Mouse (Mus musculus): ENCODE measurements at regions not wholly inside any gene's neighbourhood (a gene's known extent, or its start where the extent isn't known, plus 50 kb on each side); places are given as distances from the start of the nearest gene placed in this dataset.

- no peak for ATAC-seq (ENCODE audit: insufficient number of reproducible peaks, insufficient read depth, low FRiP score, low TSS enrichment, low read depth)
- WGBS, result 78% methylated on average over 5 of the region's 5 CpGs
- H3K36me3 ChIP-seq, result no peaks in the 10 kb centered on the region
- H3K4me1 ChIP-seq (replicated peaks), result no peaks in the 10 kb centered on the region
- H3K27me3 ChIP-seq, result no peaks in the 10 kb centered on the region
- no peak overlapping the region for H3K9ac ChIP-seq (replicated peaks)
- H3K27ac ChIP-seq, result no peak overlapping the region
- H3K4me2 ChIP-seq, result no peak overlapping the region
- no peak overlapping the region for H3K4me3 ChIP-seq (replicated peaks)
- no peaks in the 10 kb centered on the region for H3K9me3 ChIP-seq
Observed at GRCm38 (mm10) chr2:72763454-72763853, 216.8 kb downstream of the Sp3 start.

DNA sequence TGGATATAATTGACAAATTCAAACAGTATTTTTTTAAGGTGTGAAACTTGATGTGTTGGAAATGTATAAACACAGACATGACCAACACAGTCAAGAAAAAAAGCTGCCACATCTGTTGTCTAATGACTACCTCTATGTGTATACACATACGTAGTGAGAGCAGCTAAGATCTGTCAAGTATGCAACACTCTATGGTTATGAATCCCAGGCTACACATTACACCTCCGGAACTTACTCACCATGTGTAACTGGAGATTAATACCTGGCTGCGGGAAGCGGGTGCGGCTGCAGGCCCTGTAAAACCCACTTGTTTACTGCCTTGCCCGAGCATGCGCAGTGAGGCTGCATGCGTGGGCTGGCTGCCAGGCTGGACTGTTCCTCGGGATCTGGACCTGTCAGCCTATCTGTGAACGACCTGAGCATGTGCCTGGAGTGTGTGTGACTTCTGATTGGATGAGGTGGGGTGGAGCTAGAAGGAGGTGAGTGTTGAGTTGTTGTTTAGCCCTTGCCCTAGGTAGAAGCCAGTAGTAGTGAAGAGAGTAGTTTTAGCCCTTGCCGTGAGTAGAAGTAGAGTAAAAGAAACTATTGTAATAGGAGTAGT, 211.1 kb downstream of the Sp3 start:
- no peak overlapping the region for H3K27ac ChIP-seq
- H3K27me3 ChIP-seq, result no peaks in the 10 kb centered on the region
- peak; percentile 52; the same call in 1 of the 2 replicates for ATAC-seq (ENCODE audit: insufficient number of reproducible peaks, insufficient read depth, low FRiP score, low TSS enrichment, low read depth)
- 45% methylated on average over 11 of the region's 11 CpGs for WGBS
- no peak overlapping the region for H3K4me3 ChIP-seq (replicated peaks)
- H3K4me2 ChIP-seq, result no peak overlapping the region
- peaks cover 9% of the 10 kb centered on the region for H3K4me1 ChIP-seq (replicated peaks)
- H3K9me3 ChIP-seq, result no peaks in the 10 kb centered on the region
- no peaks in the 10 kb centered on the region for H3K36me3 ChIP-seq
- no peak overlapping the region for H3K9ac ChIP-seq (replicated peaks)

DNA sequence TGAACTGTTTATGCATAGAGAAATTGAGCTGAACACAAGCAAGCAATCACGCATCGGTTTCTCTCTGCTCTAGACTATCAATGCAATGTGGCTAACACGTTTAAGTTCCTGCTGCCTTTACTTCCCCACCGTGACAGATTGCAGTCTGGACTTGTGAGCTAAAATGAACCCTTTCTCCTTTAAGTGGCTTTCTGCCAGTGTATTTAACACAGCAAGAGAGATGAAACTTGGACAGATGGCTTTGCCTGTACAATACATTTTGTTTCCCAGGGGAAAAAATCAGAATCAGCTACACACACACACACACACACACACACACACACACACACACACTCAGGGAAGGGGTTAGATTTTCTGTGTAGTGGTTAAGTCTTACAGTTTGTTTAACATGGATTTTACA, 206.8 kb downstream of the Sp3 start:
- Histone ChIP-seq H3K4me2 (no peak overlapping the region), H3K27ac (no peak overlapping the region), H3K4me1 (replicated peaks) (peaks cover 17% of the 10 kb centered on the region), H3K9me3 (no peaks in the 10 kb centered on the region), H3K4me3 (replicated peaks) (no peak overlapping the region), H3K36me3 (no peaks in the 10 kb centered on the region), H3K27me3 (no peaks in the 10 kb centered on the region), H3K9ac (replicated peaks) (no peak overlapping the region)
- ATAC-seq (ENCODE audit: insufficient number of reproducible peaks, insufficient read depth, low FRiP score, low TSS enrichment, low read depth), result no peak
- 88% methylated on average over 4 of the region's 4 CpGs for WGBS

GRCm38 (mm10) chr2:72777330-72777729, 202.9 kb downstream of the Sp3 start:
- peaks cover 24% of the 10 kb centered on the region for H3K4me1 ChIP-seq (replicated peaks)
- H3K9me3 ChIP-seq, result no peaks in the 10 kb centered on the region
- 63% methylated on average over 3 of the region's 3 CpGs for whole genome bisulfite sequencing
- no peaks in the 10 kb centered on the region for H3K36me3 ChIP-seq
- H3K27ac ChIP-seq, result peak overlapping the region; percentile 45; the same call in 1 of the 2 replicates
- H3K9ac ChIP-seq (replicated peaks), result no peak overlapping the region
- H3K27me3 ChIP-seq, result no peaks in the 10 kb centered on the region
- H3K4me2 ChIP-seq, result no peak overlapping the region
- no peak overlapping the region for H3K4me3 ChIP-seq (replicated peaks)
- no peak for ATAC-seq (ENCODE audit: insufficient number of reproducible peaks, insufficient read depth, low FRiP score, low TSS enrichment, low read depth)

DNA sequence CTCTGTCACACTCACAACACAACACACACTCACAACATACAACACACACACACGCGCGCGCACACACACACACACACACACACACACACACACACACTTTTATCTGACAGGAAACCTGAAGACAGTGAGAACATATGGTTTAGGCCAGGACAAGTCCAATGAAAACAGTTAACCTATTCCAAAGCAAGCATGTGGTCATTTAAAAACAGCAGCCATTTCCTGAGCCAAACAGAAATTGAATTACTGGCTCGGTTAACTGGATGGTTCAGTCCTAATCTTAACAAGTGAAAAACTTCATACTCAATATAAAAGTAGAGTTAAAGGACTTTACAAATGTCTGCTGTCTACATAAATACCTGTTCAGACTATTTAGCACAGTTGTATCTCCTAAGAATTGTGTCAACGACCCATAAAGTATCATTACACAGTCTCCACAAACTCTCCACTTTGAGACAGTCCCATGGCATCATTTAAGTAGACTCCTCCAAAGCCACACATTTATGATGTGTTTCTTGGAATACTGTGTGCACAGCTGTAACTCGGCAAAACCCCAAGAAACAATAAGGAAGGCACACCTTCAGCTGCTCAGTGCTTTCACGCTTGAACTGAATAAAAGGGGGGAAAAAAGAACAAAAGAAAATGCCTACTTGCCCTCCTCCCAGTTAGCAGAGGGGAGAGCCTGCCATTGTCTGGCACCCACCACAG, 202.3 kb downstream of the Sp3 start:
- Histone ChIP-seq H3K4me2 (no peak overlapping the region), H3K9ac (replicated peaks) (no peak overlapping the region), H3K27me3 (no peaks in the 10 kb centered on the region), H3K4me3 (replicated peaks) (no peak overlapping the region), H3K36me3 (no peaks in the 10 kb centered on the region), H3K9me3 (no peaks in the 10 kb centered on the region), H3K27ac (peak overlapping the region; percentile 45), H3K4me1 (replicated peaks) (peaks cover 28% of the 10 kb centered on the region)
- ATAC-seq (ENCODE audit: insufficient number of reproducible peaks, insufficient read depth, low FRiP score, low TSS enrichment, low read depth), result no peak
- 69% methylated on average over 8 of the region's 8 CpGs for WGBS

DNA sequence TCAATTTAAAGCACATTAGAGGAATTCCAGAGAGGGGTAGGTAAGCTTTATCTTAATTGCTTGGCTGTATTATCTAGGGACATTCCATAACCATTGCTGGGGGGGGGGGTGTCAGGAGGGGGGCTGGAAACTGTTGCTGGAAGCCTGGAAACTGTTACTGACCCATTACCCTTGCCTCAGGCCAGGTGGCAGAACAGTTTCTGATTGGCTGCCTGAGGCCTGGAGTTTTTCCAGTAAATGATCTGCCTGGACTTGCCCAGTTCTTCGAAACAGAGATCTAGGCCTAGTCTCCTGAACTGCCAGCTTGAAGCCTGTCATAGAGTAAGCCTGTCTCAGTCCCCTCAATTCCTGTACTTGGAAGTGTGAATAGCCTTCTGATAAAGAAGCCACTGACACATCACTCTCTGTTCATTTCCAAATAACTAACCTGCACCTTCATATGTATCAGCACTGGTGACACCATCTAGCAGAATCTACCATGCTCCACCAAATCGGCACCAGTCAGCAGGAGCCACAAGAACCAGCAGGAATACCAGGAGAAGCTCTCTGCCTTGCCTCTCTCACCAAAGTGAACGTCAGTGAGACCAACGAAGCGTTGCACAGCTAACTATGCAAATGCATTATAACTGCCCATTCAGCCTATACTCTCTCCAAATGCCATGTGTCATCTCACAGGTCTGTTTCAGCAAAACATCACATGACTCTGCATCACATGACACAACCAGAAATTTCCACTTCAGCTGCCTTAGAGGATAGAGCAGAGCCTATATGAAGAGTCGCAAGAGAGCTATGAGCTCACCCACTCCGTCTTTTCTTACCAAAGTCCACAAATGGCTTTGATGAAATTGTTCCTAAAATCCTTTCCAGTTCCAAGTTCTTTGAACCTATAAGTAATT, 200.7 kb downstream of the Sp3 start:
- H3K27ac ChIP-seq, result 0 out of 2 replicates have a peak overlapping the region, but pooled peaks have one; percentile 12
- H3K4me3 ChIP-seq (replicated peaks), result no peak overlapping the region
- H3K9ac ChIP-seq (replicated peaks), result no peak overlapping the region
- peaks cover 28% of the 10 kb centered on the region for H3K4me1 ChIP-seq (replicated peaks)
- 86% methylated on average over 7 of the region's 7 CpGs for WGBS
- ATAC-seq (ENCODE audit: insufficient number of reproducible peaks, insufficient read depth, low FRiP score, low TSS enrichment, low read depth), result no peak
- no peak overlapping the region for H3K4me2 ChIP-seq
- H3K36me3 ChIP-seq, result no peaks in the 10 kb centered on the region
- H3K9me3 ChIP-seq, result no peaks in the 10 kb centered on the region
- no peaks in the 10 kb centered on the region for H3K27me3 ChIP-seq

DNA sequence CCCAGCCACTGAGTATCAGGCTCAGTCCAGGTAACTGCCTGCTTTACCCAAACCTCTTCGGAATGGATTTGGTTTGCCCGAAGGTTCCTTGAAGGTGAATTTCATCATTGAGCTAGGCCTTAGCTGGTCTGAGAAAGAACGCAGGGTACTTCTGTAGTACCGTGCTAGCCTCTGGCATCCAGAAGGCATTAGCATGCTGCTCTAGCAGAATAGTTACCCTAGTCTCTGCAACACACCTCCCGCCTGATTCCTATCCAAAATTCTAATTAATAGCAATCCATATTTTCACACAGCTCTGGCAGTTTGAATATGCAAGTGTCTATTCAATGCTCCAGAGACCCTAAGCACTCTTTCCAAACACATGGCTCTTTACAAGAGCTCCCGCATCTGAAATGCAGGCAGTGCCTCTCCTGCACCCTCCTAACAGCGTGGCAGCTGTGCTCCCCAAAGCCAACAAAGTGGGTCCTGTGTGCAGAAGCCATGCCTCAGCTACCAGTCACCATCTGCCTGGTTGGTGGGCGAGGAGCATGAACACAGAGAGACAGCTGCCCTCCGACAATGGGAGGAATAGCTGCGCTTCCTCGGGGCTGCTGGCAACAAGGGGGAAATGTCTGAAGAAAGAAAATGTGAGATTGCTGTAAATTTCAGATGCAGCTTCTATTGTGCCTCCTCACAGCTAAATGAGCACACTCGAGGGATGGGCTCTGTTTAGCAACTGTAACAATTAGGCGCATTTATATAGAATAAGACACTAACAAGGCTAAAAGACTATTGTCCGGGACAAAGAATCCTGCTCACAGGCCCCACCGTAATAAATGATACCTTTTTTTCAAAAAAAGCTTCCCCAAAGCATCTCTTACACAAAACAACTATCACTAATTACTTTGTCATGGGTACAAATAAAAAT, 198.6 kb downstream of the Sp3 start:
- H3K9me3 ChIP-seq, result no peaks in the 10 kb centered on the region

DNA sequence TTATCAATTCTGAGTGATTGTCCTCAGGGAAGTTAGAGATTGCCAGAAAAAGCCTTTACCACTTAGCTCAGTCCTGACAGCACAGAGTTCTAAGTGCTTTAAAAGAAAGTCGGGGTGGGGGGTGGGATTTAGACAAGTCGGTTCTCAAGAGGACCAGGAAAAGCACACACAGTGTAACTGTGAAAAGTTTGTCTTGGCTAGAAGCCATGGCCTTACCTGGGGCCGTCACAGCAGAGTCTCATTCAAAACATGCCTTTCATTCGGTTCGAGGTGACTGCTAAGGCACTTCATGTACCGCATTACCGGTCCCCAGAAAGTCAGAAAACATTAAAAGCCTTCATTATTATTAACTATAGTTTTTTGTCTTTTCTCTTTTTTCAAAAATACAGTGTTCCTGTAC, 197.9 kb downstream of the Sp3 start:
- H3K4me2 ChIP-seq, result no peak overlapping the region
- no peak for ATAC-seq (ENCODE audit: insufficient number of reproducible peaks, insufficient read depth, low FRiP score, low TSS enrichment, low read depth)
- no peaks in the 10 kb centered on the region for H3K27me3 ChIP-seq
- no peak overlapping the region for H3K27ac ChIP-seq
- H3K9me3 ChIP-seq, result no peaks in the 10 kb centered on the region
- no peak overlapping the region for H3K9ac ChIP-seq (replicated peaks)
- H3K36me3 ChIP-seq, result no peaks in the 10 kb centered on the region
- H3K4me3 ChIP-seq (replicated peaks), result no peak overlapping the region
- WGBS, result 45% methylated on average over 7 of the region's 7 CpGs
- peaks cover 37% of the 10 kb centered on the region for H3K4me1 ChIP-seq (replicated peaks)

More for the DNA sequence above, 198.6 kb downstream of the Sp3 start:
- no peak for ATAC-seq (ENCODE audit: insufficient number of reproducible peaks, insufficient read depth, low FRiP score, low TSS enrichment, low read depth)
- H3K4me2 ChIP-seq, result no peak overlapping the region; the same call in 1 of the 2 replicates
- H3K9ac ChIP-seq (replicated peaks), result no peak overlapping the region
- WGBS, result 90% methylated on average over 15 of the region's 15 CpGs
- H3K27ac ChIP-seq, result 0 out of 2 replicates have a peak overlapping the region, but pooled peaks have one; percentile 0
- H3K27me3 ChIP-seq, result no peaks in the 10 kb centered on the region
- peaks cover 37% of the 10 kb centered on the region for H3K4me1 ChIP-seq (replicated peaks)
- no peaks in the 10 kb centered on the region for H3K36me3 ChIP-seq
- H3K4me3 ChIP-seq (replicated peaks), result no peak overlapping the region

DNA sequence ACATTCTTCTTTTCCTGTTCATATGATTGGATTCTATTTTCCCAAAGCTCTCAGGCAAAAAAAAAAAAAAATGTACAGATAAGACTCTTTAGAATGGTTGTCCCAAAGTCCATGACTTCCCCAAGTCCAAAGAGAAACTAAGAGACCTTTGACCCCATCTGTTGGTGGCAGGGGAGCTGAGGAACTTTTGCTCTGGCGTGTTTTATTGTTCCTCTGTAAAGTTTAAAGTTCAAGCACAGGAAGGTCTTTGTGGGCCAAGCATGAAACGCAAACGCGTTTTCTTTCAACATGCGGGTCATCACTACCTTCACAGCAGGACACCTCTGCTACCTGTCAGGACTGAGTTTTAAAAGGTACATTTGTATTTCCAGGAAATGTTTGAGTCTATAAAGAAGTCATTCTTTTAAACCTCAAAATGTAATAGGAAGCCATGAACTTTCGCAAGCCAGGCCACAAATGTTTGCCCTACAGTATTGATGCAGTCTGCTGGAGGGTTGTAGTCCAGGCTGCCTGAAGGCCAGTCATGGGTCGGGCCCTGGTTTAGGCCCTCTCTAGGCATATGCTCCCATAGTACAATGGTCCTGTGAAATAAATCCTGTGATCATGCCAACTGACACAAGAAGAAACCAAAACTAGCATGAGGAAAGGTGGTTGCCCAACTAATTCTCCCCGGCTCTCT, 194.7 kb downstream of the Sp3 start:
- ATAC-seq (ENCODE audit: insufficient number of reproducible peaks, insufficient read depth, low FRiP score, low TSS enrichment, low read depth), result no peak
- Histone ChIP-seq H3K4me3 (replicated peaks) (no peak overlapping the region), H3K4me2 (no peak overlapping the region), H3K27ac (no peak overlapping the region), H3K27me3 (no peaks in the 10 kb centered on the region), H3K9me3 (no peaks in the 10 kb centered on the region), H3K9ac (replicated peaks) (no peak overlapping the region), H3K4me1 (replicated peaks) (peaks cover 22% of the 10 kb centered on the region), H3K36me3 (no peaks in the 10 kb centered on the region)
- WGBS, result 56% methylated on average over 8 of the region's 8 CpGs

DNA sequence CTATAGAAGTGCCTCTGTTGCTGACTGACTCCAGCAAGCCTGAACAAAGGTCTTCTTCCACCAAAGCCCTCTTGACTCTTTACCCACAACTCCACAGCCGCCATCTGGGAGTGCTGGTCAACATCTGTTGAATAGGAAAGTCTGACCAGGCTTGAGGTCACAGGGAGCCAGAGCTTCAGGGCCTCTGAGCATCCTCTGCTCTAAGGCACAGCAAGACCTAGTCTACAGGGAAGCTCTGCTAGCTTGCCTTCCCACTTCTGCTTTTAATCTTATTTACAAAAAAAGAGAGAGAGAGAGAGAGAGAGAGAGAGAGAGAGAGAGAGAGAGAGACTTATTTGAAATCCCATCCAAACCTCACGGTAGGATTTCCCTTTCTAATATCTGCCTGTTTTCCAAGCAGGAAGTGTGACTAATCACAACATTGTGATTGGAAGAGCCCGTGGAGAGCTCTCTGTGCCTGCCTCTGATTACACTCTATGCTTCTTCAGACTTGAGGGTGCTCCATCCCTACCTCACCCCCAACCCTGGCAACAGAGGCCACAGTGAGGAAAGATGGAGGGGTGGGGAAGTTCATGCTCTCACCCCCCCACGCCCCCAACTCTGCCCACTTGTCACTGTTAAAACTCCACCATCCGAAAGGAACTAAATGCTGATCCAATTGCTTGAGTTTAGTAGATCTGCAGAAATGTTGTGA, 194.1 kb downstream of the Sp3 start:
- Histone ChIP-seq H3K4me1 (replicated peaks) (peaks cover 22% of the 10 kb centered on the region), H3K9ac (replicated peaks) (no peak overlapping the region), H3K36me3 (no peaks in the 10 kb centered on the region), H3K27me3 (no peaks in the 10 kb centered on the region), H3K4me3 (replicated peaks) (no peak overlapping the region), H3K4me2 (no peak overlapping the region), H3K27ac (no peak overlapping the region), H3K9me3 (no peaks in the 10 kb centered on the region)
- WGBS, result 70% methylated on average over 5 of the region's 5 CpGs
- no peak for ATAC-seq (ENCODE audit: insufficient number of reproducible peaks, insufficient read depth, low FRiP score, low TSS enrichment, low read depth)
